Comparison of ENCODE assay signal across 21 mouse cellular contexts in the genomic region with DNA sequence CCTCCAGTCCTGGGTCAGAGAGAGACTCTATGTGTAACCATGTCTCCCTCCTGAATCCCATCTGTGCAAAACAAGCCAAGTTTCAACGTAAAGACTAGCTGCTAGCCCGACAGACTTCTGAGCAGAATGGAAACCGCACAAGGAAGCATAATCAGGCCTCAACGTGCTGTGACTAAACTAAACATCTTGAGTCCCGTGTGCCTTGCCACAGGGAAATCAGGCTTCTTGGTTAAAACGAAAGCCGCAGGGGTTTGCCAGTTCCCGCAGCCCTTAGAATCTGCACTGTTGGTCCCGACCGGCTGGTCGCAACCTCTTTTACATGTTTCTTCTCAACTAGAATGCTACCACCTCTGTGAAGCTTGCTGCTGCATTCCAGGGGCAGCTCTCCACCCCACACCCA.
DNase-seq lines count a peak whose midpoint lies in the region; ATAC-seq lines count a peak whose summit lies in the region.
"Had no signal": no experiment of that assay in that cellular context is flagged by ENCODE, and none has a peak within 500 bp of the region (broad histone marks: within the 10 kb centered on the region; RNA-seq: fewer than 3 reads in every experiment).

No protein-coding gene starts in this region.

- ATAC-seq in CD4-positive, CD25-positive, alpha-beta regulatory T cell, adult 4 months: no peak
- ATAC-seq: activated CD4-positive, CD25-positive, alpha-beta regulatory T cell, adult 4 months; forebrain, embryonic 13.5 days had no signal

- DNase-seq in CD4-positive, CD25-positive, alpha-beta regulatory T cell, adult 2 months (ENCODE audit: low read depth, low spot score): peak; percentile 22
- DNase-seq in induced T-regulatory cell, adult 2 months (ENCODE audit: low read depth): peak; percentile 15
- DNase-seq in thymus, postnatal 0 days (ENCODE audit: low spot score): peak; percentile 33
- no peak for DNase-seq in layer of hippocampus, postnatal 10 days (ENCODE audit: low spot score in 2 of 2)
- DNase-seq in heart, adult 18-20 months: no peak
- no peak for DNase-seq in heart, adult 9 months (ENCODE audit: low spot score in 2 of 2)
- DNase-seq: adrenal gland, adult 2 months; cerebellum, adult 9-10 months; cerebellum, postnatal 36 days; gastrocnemius, postnatal 14 days; heart, postnatal 4 days; kidney, adult 11 months; kidney, postnatal 14 days; layer of hippocampus, adult 9-11 months; lung, embryonic 14.5 days; lung, postnatal 14 days; midbrain, embryonic 14.5 days; spleen, adult 18-20 months had no signal

Comparison
In these comparisons a context has a peak if more than half of its experiments do, and no peak if none do; other contexts are left out.
1. DNase-seq: peak in CD4-positive, CD25-positive, alpha-beta regulatory T cell, adult 2 months (single experiment), induced T-regulatory cell, adult 2 months (single experiment) and thymus, postnatal 0 days (single experiment); none in layer of hippocampus, postnatal 10 days (0 of 2), heart, adult 18-20 months (0 of 2) and heart, adult 9 months (0 of 2).